Mouse (Mus musculus) olfactory bulb, adult 2 months (tissue): Measurements from ENCODE around the gene Kctd4.

Source experiments
- CTCF ChIP-seq: fragments of 200-500 bp; IDR thresholded peaks from 2 replicates; pipeline ENCODE4 v1.5.1; 2012; ENCODE audit warnings: low read depth, mild to moderate bottlenecking, low read length, moderate library complexity; ENCODE audit not compliant: insufficient read depth
- POLR2A ChIP-seq: fragments of 200-500 bp; IDR thresholded peaks from 2 replicates; pipeline ENCODE4 v1.6.1; 2012; ENCODE audit warnings: mild to moderate bottlenecking, low read depth, low read length, moderate library complexity; ENCODE audit not compliant: insufficient read depth

DNA sequence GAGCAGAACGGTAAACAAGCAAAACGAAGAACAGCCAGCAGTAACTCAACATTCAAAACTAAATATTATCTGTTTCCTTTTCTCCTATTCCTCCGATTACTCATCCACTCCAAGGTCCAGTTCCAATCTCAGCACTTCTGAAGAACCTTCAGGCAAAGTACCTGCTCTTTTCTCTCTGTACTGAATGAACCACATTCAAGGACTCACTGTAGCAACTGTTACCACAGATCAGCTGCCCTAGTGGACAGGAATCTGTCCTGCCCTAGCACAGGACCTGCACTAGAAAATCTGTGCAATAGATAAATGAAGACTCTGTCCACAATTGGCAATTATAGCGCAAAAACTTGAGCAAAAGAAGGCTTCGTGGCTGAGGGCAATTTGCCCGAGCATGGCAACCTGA is 36.1 kb downstream of the Kctd4 start:
- TF ChIP-seq CTCF, result no peak
- no peak for TF ChIP-seq POLR2A
